Mouse (Mus musculus) forebrain, embryonic 10.5 days (tissue): ENCODE measurements around the gene Otud3. TPM values are rescaled to one million over a fixed set of nuclear protein-coding genes. Genes with fewer than 3 reads are reported as not detected.

Experiments
- DNase-seq: peaks from one replicate; pipeline ENCODE4 v3.0.0-alpha.2; 2017; ENCODE audit warnings: low spot score; ENCODE audit errors: extremely low spot score
- H3K27ac ChIP-seq: fragments of 300-500 bp; sonication (generic); 2 replicates; pipeline ENCODE4 v1.5.1; 2016; ENCODE audit warnings: mild to moderate bottlenecking
- H3K27me3 ChIP-seq: fragments of 300-500 bp; sonication (generic); 2 replicates; pipeline ENCODE4 v1.6.1; 2016; ENCODE audit warnings: mild to moderate bottlenecking; ENCODE audit not compliant: poor library complexity, severe bottlenecking
- H3K36me3 ChIP-seq: fragments of 300-500 bp; sonication (generic); replicated peaks from 2 replicates; pipeline ENCODE4 v1.6.1; 2016; ENCODE audit warnings: mild to moderate bottlenecking, moderate library complexity
- H3K4me1 ChIP-seq: fragments of 300-500 bp; sonication (generic); 2 replicates; pipeline ENCODE4 v1.6.1; 2016
- H3K4me3 ChIP-seq: fragments of 300-500 bp; sonication (generic); 2 replicates; pipeline ENCODE4 v1.5.1; 2016; ENCODE audit warnings: mild to moderate bottlenecking, moderate library complexity
- H3K9me3 ChIP-seq: fragments of 300-500 bp; sonication (generic); 2 replicates; pipeline ENCODE4 v1.6.1; 2016; ENCODE audit warnings: mild to moderate bottlenecking, moderate library complexity
- WGBS: fragments of 180-500 bp; shearing (Covaris S2); methylation state at CpG from one replicate; pipeline ENCODE4 v1.1.7; 2016; 5-methylcytosine and 5-hydroxymethylcytosine counted together
- polyA plus RNA-seq: library from polyadenylated mRNA; unstranded; fragments of >200 nt; fragmentation: Nextera tagmentation; extraction: Ambion mirVana; gene quantifications from 2 replicates; pipeline ENCODE4 v1.2.1, GENCODE M21; 2016

Gene Otud3
- polyA plus RNA-seq, 1 experiment from 2014 or later, result 3.5 TPM

DNA sequence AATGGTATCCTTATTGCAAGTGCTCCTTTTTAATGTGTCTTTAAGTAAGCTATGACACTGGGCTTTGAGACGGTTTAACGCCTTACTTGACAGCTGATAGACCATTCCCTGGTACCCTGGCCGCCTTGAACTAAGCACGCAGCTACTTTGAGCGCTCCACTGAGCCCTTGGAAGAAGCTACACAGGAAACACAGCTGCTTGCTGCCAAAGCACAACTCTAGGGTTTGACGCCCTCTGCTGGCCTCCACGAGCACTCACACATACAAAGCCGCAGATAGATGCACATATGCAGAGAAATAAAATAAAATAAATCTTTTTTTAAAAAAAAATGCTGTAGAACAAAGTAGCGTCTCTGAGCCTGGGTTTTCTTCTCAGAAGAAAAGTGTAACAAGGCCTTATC, 54.5 kb downstream of the Otud3 start:
- H3K27ac ChIP-seq, result 0 out of 2 replicates have a peak overlapping the region, but pooled peaks have one; percentile 60
- DNase-seq, result peak; percentile 52
- H3K9me3 ChIP-seq, result no peaks in the 10 kb centered on the region
- H3K36me3 ChIP-seq, result no peaks in the 10 kb centered on the region
- peaks cover 4% of the 10 kb centered on the region; the same call in 1 of the 2 replicates for H3K27me3 ChIP-seq
- H3K4me1 ChIP-seq, result peaks cover 16% of the 10 kb centered on the region
- peak overlapping the region; percentile 52 for H3K4me3 ChIP-seq
- 14% methylated on average over 9 of the region's 9 CpGs for WGBS

DNA sequence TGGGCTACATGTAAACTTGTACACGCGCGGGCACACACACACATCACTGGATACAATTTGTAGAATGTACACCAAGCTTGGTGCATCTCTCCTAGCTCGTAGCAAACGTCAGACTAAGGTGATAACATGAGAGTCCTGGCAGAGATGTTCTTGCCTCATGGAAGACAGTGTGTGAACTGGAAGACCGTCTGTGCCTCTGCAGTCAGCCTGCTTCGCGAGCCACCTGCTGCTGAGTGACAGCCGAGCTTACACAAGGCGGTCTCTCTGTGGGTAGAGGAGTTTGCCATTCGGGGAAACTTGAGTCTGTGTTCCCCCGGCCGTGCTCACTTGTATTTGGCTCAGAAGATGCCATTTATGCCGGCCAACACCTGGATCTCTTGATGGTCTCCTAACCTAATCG, 55.3 kb downstream of the Otud3 start:
- Histone ChIP-seq H3K4me3 (no peak overlapping the region), H3K27ac (no peak overlapping the region), H3K4me1 (peaks cover 16% of the 10 kb centered on the region), H3K9me3 (no peaks in the 10 kb centered on the region), H3K27me3 (peaks cover 4% of the 10 kb centered on the region; the same call in 1 of the 2 replicates), H3K36me3 (no peaks in the 10 kb centered on the region)
- 88% methylated on average over 15 of the region's 15 CpGs for WGBS
- no peak for DNase-seq

DNA sequence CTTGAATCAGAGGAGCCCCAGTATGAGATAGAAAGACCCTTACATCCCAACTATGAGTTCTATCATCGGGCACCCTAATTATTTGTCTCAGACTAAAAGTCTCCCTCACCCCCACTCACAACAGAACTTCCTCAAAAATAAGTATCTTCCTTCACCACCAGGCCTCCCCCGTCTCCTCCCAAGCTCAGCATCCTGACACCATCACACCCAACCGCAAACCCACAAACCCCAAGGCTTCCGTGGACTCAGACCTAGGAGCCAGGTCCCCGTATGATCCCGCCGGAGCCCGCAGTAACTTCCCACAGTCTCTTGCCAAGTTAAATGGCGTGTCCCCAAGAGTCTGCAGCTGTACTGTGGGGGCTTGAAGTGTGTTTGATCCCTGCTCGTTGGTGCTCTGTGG, 56.2 kb downstream of the Otud3 start:
- H3K9me3 ChIP-seq, result no peaks in the 10 kb centered on the region
- no peaks in the 10 kb centered on the region for H3K36me3 ChIP-seq
- no peak for DNase-seq
- no peak overlapping the region for H3K27ac ChIP-seq
- H3K27me3 ChIP-seq, result peaks cover 4% of the 10 kb centered on the region; the same call in 1 of the 2 replicates
- no peak overlapping the region for H3K4me3 ChIP-seq
- 91% methylated on average over 10 of the region's 10 CpGs for WGBS
- peaks cover 16% of the 10 kb centered on the region for H3K4me1 ChIP-seq

DNA sequence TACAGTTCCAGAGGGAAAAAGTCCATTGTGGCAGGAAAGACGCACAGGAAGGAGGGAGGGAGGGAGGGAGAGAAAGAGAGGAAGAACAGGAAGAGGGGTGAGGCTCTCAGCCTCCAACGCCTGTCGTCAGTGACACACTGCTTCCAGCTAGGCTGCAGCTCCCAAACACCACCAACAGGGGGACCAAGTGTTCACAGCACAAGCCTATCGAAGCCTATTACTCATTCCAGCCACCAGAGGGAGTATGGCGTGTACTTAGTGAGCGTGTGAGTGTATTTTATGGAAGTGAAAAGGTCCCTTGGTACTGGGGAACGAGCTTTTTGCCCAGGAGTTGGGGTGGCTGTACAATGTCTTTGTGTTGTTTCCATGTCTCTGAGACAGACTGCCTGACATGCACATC, 57.3 kb downstream of the Otud3 start:
- no peaks in the 10 kb centered on the region for H3K9me3 ChIP-seq
- H3K4me1 ChIP-seq, result peaks cover 16% of the 10 kb centered on the region
- H3K27ac ChIP-seq, result no peak overlapping the region
- no peaks in the 10 kb centered on the region for H3K36me3 ChIP-seq
- H3K27me3 ChIP-seq, result peaks cover 4% of the 10 kb centered on the region; the same call in 1 of the 2 replicates
- WGBS, result 32% methylated on average over 7 of the region's 7 CpGs
- peak; percentile 71 for DNase-seq
- no peak overlapping the region for H3K4me3 ChIP-seq

DNA sequence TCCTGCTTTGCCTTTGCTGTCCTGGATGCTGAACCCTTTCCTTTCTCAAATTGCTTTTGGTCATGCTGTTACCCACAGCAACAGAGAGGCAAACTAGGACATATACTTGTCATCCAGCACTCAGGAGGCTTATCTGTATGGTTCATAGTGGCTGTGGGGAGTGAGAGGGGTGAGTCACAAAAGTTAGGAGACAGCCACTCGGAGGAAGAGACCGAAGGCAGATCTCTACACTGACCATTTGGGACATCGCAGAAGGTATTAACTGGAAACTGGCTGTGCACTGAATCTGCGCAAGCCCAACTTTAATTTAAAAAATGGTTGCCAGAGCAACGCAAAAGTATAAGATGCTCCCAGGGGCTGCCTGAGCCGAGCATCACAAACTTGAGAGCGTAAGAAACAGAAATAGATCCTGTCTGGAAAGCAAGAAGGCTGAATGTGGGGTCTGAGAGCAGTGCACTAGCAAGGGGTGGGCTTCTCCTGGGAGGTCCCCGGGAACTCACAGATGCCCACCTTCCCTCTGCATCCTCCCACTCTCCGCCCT, 58.6 kb downstream of the Otud3 start:
- no peak overlapping the region for H3K27ac ChIP-seq
- DNase-seq, result no peak
- H3K9me3 ChIP-seq, result no peaks in the 10 kb centered on the region
- no peaks in the 10 kb centered on the region for H3K36me3 ChIP-seq
- WGBS, result 89% methylated on average over 9 of the region's 9 CpGs
- H3K4me3 ChIP-seq, result no peak overlapping the region
- H3K27me3 ChIP-seq, result 0 out of 2 replicates have a peak, but pooled peaks cover under 1% of the 10 kb centered on the region
- H3K4me1 ChIP-seq, result peaks cover 14% of the 10 kb centered on the region

DNA sequence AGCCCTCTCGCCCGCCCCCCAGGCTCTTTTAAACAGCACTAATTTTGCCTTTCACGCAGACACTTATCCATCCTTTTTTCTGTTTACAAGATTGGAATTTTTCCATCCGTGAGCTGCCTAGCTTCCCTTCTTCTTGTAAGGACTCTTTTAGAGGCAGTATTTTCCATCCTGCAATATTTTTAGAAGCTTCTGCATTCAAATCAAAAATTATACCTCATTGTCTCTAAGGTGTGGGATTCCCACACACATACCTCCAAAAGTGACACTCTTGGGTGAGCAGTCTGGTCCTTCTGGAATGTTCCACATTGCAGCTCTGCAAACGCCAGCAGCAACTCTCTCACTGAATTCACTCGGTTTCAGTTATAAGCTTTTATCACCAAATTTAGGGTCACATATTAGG, 60.8 kb downstream of the Otud3 start:
- Histone ChIP-seq H3K27ac (no peak overlapping the region), H3K4me1 (no peaks in the 10 kb centered on the region), H3K36me3 (no peaks in the 10 kb centered on the region), H3K4me3 (no peak overlapping the region), H3K9me3 (no peaks in the 10 kb centered on the region), H3K27me3 (no peaks in the 10 kb centered on the region)
- WGBS, result 83% methylated on average over 6 of the region's 6 CpGs
- no peak for DNase-seq

DNA sequence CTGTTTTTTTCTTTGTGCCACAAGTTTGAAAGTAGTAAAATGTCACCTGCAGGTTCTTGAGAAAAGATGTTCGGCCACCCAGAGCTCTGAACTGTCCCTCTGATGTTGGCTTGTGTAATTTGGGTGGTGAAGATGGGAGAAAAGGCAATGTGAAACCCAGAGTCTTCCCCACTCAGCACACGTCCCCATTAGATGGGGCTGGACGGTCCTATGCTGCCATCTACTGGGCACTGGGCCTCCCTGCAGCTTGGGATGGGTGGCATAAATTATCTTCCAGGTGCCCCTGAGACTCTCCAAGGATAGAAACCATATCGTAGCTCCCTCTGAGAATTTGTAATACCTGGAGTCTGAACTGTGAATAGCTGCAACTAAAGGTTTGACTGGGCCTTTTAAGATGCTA, 62.3 kb downstream of the Otud3 start:
- WGBS, result 6% methylated on average over 4 of the region's 4 CpGs
- H3K27ac ChIP-seq, result no peak overlapping the region
- peak; percentile 75 for DNase-seq
- no peaks in the 10 kb centered on the region for H3K27me3 ChIP-seq
- no peak overlapping the region for H3K4me3 ChIP-seq
- no peaks in the 10 kb centered on the region for H3K36me3 ChIP-seq
- H3K9me3 ChIP-seq, result no peaks in the 10 kb centered on the region
- H3K4me1 ChIP-seq, result no peaks in the 10 kb centered on the region

Other genes starting within 250 kb of the Otud3 start
- 0.33 and 0.57 TPM in 2 replicates for gene Pla2g2c, start 189.2 kb downstream of the Otud3 start, polyA plus RNA-seq
- gene Ubxn10, start 176.8 kb downstream of the Otud3 start, polyA plus RNA-seq, result 1.0 and 1.4 TPM in 2 replicates
- not detected in 2 replicates for gene Pla2g2f, start 156.3 kb downstream of the Otud3 start, polyA plus RNA-seq
- gene Pla2g2d, start 138.2 kb downstream of the Otud3 start, polyA plus RNA-seq, result 0.15 TPM in 1 of 2 replicates, not detected in the other
- 0.66 and 0.86 TPM in 2 replicates for gene Pla2g5, start 50.5 kb downstream of the Otud3 start, polyA plus RNA-seq
- not detected in 2 replicates for gene Gm13030, start 40.0 kb downstream of the Otud3 start, polyA plus RNA-seq
- not detected in 2 replicates for gene Pla2g2e, start 36.0 kb downstream of the Otud3 start, polyA plus RNA-seq
- not detected in 2 replicates for gene Rnf186, start 53.2 kb upstream of the Otud3 start, polyA plus RNA-seq
- 0.90 and 1.0 TPM in 2 replicates for gene Tmco4, start 58.9 kb upstream of the Otud3 start, polyA plus RNA-seq
- gene Htr6, start 161.6 kb upstream of the Otud3 start, polyA plus RNA-seq, result 0.07 and 0.12 TPM in 2 replicates
- gene Nbl1, start 179.0 kb upstream of the Otud3 start, polyA plus RNA-seq, result 19.6 and 22.7 TPM in 2 replicates
- 375 and 389 TPM in 2 replicates for gene Minos1, start 217.2 kb upstream of the Otud3 start, polyA plus RNA-seq